Mouse (Mus musculus): ENCODE measurements around the gene Lin54.
"Not testable (repeated sequence)": the region's sequence is repeated elsewhere in the genome, so short reads cannot be mapped to it uniquely, and the experiment has no call there.

Lin54 gene

DNA sequence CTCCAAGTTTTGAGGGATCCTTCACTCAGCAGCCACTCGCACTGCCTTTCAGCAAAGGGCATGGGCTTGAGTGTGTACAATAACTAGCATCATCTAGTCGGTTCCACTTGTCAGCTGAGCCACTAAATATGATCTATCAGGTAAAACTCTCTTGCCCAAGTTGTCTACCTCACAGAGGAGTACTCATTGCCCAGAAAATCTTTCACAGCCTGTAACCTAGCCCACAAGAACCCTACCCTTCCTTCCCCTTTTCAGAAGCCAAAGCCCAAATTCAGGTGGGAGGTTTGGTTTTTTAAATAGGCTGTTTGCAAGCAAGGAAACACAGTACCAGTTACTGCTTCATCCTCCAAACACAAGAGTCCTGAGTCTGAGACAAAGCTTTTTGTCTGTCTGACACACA lies 13.3 kb downstream of the Lin54 start:
- DNase-seq = no peak

DNA sequence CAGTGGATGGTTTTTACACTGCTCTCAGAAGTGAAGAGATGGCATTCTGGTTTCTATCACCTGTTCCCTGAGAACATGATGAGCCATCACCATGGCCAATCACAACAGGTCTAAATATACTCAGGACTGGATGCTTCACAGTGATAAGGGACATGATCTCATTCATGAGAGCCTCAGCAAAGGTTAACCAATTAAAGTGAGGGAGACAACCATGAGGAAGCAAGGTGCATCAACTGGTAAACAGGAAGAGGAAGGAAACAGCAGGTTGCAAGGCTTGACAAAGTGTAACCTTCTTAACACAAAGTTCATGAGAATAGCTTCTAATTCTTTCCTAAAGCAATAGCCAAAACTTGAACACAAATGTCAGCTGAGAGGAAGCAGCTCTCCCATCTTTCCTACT lies 16.9 kb downstream of the Lin54 start:
- no peak for DNase-seq

DNA sequence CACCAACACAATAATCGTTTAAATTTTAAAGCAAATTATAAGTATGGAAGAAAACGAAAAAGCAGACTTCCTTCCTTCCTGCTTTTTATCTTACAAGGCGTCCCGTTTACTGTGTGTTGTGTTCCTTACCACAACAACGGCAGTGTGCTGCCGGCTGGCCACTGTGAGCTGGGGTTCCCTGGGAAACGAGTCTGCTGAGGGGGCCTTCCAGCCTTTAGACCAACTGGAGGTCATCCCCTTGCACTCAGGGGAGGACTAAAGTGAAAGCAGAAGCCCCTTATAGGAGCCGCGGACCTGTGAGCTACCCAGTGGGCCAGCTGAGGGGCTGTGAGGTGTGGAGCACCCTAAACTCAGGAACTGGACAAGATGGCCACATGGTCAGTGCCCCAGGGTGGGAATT lies 22.8 kb downstream of the Lin54 start:
- no peak for DNase-seq

DNA sequence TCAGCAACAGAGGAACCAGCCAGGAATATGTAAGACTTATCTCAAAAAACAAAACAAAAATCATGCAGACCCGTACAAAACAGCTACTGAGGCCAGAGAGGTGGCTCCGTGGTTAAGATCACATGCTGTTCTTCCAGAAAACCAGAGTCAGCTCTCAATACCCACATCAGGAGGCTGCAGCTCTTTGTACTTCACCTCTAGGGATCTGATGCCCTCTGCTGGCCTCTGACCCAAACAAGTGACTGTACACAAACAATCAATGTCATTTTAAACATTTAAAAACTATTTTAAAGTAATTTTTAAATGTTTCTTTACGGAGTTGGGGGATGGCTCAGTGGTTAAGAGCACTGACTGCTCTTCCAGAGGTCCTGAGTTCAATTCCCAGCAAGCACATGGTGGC lies 24.1 kb downstream of the Lin54 start:
- no peak for DNase-seq

- no peak for DNase-seq
Measured at GRCm38 (mm10) chr5:100467336-100467735, 33.1 kb downstream of the Lin54 start.

- DNase-seq = no peak
Measured at GRCm38 (mm10) chr5:100466624-100467023, 33.8 kb downstream of the Lin54 start.

DNA sequence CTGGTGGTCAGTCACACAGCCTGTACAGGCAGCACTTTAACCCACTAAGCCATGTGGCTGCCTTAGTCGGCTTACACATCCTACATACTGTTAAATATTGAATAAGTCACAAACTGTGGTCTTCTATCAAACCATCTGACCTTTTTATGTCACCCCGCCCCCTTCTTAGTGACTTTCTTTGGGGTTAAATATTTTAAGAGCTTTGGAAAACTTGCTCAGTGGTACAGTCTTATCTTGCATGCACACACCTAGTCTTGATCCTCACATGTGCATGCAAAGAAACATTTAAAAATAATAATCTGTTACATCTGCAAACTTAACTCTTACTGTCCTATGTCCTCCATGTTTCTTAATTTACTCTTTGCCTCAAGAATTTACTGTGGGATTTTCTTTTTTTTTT lies 38.1 kb downstream of the Lin54 start:
- no peak for DNase-seq

GRCm38 (mm10) chr5:100461526-100461925 lies 38.9 kb downstream of the Lin54 start:
- no peak for DNase-seq

DNA sequence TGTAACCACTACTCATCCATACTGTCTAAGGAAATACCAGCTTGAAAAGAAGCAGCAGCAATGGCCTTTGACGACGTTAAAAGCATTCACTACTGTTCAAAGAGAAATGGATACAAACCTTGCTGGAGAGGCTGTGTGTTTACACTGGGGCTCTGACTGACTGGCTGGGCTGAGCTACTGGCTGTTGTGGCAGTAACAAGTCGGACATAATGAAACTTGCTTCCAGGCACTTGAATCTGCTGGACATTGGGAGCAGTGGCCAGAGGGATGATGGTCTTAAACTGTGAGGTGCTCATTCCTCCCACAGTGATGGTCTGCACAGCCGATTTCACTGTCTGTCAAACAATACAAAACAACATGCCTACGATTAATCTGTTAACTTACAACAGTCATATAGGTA lies 41.0 kb downstream of the Lin54 start:
- no peak for DNase-seq

DNA sequence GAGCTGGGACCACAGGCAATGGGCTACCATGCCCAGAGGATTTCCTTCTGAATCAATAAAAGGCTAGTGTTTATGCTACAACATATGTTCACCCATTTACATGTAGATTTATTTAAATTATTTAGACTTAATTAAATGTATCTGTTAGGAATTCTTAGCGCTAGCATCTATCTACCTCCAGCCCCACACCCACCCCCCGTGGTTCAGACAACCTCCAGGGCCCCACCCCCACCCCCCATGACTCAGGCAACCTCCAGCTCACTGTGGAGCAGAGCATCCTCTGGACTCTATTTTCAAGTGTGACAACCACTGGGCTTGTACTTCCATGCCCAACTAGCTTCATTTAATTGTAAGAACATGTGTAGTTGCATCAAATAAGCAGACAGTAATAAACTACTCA lies 48.6 kb downstream of the Lin54 start:
- DNase-seq = no peak

DNA sequence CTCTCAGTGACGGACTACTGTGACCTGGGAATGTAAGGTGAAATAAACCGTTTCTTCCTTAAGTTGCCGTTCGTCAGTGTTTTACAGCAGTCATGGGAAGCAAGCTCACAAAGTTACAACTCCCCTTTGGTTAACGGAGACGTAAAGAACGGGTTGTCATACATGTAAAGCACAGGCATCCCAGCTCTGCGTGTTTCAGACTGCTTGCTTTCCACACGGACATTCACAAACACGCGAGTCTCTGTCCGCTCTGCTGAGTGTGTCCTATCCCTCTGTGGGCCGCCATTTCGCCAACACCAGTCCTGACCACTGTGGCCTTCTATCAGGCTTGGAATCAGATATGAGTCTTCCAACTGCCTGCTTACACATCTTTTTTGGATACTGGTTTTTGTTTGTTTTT lies 61.6 kb downstream of the Lin54 start:
- no peak for DNase-seq

DNA sequence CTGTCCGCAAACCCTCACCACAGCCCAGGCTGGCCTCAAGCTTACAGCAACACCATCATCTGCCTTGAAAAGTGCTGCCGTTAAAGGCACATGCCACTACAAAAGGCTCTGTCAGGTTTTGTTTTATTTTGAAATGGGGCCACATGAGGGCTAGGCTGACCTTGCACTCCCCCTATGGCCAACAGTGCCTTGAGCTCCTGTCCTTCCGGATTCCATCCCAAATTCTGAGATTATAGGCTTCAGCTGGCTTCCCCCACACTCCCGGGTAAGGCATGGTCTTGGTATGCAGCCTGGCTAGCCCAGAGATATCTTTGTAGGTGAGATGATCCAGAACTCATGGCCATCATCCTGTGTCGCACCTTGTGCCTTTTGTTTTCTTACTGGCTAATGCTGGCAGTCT lies 62.5 kb downstream of the Lin54 start:
- DNase-seq = no peak

DNA sequence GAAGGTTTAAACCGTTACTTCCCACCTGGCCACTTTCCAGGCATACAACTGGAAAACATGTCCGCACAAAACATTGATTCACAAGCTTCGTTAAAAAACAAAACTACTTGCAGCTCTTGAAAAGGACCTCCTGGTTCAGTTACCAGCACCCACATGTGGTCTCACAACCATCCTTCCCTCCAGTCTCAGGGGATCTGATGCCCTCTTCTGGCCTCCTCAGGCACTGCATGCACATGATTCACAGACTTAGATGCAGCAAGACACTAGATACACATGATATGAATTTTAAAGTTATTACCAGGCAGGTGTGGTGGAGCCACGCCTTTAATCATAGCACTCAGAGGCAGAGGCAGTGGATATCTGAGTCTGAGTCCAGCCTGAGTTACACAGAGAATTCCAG lies 63.4 kb downstream of the Lin54 start:
- DNase-seq = no peak

GRCm38 (mm10) chr5:100430966-100431365 lies 69.5 kb downstream of the Lin54 start:
- DNase-seq = no peak

DNA sequence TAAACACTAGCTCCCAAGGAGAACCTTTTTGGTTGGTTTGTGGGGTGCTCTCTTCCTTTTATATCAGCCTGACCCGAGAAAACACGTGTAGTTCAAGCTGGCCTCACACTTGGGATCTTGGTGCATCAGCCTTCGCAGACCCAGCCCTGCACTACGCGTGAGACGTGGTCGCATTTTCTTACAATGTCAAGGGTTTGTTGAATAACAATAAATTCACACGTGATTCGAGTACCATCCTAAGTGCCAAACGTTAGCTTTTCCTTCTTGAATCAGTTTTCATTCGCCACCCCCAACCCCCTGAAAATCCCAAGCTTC lies 70.4 kb downstream of the Lin54 start:
- DNase-seq = no peak

DNA sequence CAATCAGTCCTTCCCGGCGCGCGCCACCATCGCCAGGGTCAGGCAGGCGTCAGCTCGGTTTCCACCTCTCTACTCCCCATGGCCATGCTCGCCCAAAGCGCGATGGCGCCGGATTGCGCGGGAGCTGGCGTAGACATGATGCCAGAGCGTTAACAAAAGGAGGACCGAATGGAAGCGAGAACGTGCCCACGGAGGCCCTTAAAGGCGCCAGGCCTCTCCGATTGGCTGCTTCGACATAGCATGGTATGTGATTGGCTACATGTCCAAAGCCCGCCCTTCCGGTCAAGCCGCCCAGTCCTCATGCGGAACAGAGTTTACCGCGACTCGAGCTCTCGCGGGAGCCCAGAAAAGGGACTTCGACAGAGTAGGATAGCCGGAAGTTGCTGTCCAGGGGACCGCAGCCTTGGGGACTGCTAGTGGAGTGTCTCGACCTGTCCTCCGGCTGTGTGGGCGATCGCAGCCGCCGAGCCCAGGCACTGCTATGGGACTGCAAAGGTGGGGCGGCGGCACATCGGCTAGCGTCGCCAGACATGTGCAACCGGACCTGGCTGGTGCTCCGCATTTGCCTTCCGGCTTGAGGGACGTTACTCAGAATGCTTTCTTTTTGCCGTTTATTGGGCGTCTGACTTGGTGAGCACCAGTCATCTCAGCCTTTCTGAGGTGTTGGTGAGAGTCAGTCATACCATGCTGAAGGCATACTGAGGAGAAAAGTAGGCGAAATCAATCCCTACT lies 70.9 kb downstream of the Lin54 start:
- peak; percentile 91 for DNase-seq

DNA sequence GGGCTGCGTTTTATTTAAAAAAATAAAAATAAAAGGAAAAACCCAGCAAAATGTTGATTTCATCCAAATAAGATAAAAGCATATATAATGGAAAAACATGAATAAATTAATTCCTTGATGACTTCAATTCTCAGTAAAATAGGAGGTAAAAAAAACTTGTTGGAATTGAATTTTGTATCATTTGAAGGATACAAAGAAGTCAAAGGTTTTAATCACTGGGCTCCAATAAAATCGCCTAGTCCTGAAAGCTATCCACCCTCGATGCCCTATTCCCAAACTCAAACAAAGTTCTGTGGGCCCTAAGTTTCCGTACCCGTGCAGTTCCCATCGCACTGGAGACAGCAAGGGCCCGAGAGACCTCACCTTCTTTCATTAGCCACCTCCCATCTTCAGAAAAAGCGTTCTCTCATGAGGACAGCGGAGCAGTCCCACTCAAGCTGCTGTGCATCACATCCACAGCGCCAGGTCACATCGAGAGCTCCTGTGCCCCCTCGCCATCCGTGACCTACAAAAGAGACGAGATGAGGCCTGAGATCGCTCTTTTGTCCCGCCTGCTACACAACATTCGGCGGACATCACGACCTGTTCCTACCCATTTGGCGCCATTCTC lies 71.6 kb downstream of the Lin54 start:
- no peak for DNase-seq

DNA sequence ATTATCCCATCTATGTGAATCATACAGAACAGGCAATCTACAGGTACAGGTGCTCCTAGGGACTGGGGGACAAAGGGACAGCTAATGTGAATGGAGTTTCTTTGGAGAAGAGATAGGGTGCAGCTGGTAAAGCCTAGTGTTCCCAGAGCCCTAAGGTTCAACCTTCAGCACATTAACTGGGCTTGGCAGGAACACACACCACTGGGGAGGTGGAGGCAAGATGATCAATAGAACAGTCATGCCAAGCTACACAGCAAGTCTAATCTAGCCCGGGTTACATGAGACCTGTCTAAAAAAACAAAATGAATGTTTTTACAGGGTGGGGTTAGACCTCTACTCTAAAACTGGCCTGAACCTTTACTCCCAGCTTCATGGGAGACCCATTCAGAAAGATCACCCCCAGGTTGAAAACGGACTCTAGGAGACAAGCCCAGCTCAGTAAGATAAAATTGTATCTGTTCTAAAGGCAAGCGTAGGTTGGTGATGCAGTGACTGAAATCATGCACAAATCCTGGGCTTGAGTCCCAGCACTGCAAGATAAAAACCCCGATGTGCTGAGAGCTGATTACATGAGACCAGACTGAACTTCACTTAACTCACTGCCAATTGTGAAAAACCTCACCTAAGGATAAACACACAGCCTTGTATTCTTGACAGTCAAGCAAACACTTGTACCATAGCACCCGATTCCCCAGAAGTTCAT lies 72.3 kb downstream of the Lin54 start:
- DNase-seq = no peak

DNA sequence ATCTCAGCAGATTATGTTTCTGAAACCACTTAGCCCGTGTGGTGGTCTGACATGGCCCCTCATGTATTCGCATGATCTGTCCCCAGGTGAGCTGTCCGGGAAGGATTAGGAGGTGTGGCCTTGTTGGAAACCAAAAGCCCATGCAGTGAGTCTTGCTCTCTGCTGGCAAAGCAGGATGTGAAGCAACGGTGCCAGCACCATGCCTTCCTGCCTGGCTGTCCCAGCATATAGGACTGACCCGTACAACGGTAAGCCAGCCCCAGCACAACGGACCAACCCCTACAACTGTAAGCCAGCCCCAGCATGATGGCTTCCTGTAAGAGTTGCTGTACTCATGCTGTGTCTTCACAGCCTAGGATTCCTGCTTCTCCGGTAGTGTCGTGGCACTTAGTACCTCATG lies 73.2 kb downstream of the Lin54 start:
- no peak for DNase-seq

DNA sequence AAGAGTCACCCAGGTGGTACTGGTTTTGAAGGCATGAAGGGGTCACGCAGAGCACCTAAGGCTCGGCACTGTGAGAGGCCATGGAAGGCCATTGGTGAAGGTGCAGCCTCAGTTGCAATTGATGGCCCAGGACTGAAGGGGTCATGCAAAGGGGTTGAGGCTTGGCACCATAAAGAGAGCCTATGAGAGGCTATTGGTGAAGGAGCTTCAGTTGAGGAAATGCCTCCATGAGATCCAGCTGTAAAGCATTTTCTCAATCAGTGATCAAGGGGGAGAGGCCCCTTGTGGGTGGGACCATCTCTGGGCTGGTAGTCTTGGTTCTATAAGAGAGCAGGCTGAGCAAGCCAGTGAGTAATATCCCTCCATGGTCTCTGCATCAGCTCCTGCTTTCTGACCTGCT lies 74.6 kb downstream of the Lin54 start:
- not testable (repeated sequence) for DNase-seq

DNA sequence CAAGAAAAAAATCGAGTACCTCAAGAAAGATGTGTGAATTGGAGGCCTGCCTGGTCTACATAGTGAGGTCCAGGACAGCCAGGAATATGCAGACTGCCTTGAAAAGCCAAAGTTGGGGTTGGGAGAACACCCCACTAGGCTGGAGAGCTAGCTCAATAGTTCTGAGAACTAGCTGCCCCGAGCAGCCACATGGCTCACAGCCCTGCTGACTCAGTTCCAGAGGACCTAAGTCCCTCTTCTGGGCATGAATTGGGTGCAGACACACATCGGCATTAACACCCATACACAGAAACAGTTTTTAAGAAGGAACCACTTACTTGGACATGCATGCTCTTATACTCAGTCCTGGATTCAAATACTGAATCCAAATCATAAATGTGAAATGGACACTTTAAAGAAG lies 76.2 kb downstream of the Lin54 start:
- DNase-seq = no peak

DNA sequence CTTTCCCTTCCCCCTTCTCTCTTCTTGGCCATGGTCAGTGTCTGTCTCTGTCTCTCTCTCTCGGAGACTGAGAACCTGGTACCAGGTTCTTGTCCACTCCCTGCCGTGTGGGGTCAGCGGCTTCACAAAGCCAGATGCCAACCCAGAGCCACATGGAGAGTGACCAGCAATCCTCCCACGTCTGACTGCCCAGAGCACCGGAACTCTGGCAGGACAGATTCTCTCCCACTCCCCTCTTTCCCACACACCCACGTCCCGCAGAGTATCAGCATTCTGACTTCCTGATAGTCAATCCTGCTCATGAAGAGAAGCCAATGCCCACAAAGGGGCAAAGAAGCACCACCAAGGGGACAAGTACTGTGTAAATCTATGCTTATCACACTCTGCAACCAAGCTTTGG lies 76.8 kb downstream of the Lin54 start:
- DNase-seq = no peak

- DNase-seq = no peak
Measured at GRCm38 (mm10) chr5:100418861-100419260, 81.6 kb downstream of the Lin54 start.

- no peak for DNase-seq
Measured at GRCm38 (mm10) chr5:100418077-100418476, 82.4 kb downstream of the Lin54 start.

All from kidney, adult 18-20 months (tissue).